Mouse (Mus musculus) olfactory bulb, adult 2 months (tissue): Measurements from ENCODE around the gene Arhgef3.

ENCODE experiments used
- CTCF ChIP-seq: fragments of 200-500 bp; IDR thresholded peaks from 2 replicates; pipeline ENCODE4 v1.5.1; 2012; ENCODE audit warnings: low read depth, mild to moderate bottlenecking, low read length, moderate library complexity; ENCODE audit not compliant: insufficient read depth
- POLR2A ChIP-seq: fragments of 200-500 bp; IDR thresholded peaks from 2 replicates; pipeline ENCODE4 v1.6.1; 2012; ENCODE audit warnings: mild to moderate bottlenecking, low read depth, low read length, moderate library complexity; ENCODE audit not compliant: insufficient read depth

GRCm38 (mm10) chr14:27150011-27150640 lies 35.4 kb downstream of the Arhgef3 start:
- TF ChIP-seq CTCF (no peak), POLR2A (no peak)
